Mouse (Mus musculus) retina, embryonic 14.5 days (tissue): ENCODE measurements around the gene Myl9.
A peak's percentile ranks its signal among the peaks of the same experiment; 100 is the strongest.

Experiments
- DNase-seq: peaks from one replicate; pipeline ENCODE4 v3.0.0-alpha.2; 2015; ENCODE audit warnings: low spot score

The Myl9 gene

GRCm38 (mm10) chr2:156764747-156765146, 10.5 kb upstream of the Myl9 start:
- DNase-seq, result no peak

GRCm38 (mm10) chr2:156765593-156765992, 9.6 kb upstream of the Myl9 start:
- no peak for DNase-seq

DNA sequence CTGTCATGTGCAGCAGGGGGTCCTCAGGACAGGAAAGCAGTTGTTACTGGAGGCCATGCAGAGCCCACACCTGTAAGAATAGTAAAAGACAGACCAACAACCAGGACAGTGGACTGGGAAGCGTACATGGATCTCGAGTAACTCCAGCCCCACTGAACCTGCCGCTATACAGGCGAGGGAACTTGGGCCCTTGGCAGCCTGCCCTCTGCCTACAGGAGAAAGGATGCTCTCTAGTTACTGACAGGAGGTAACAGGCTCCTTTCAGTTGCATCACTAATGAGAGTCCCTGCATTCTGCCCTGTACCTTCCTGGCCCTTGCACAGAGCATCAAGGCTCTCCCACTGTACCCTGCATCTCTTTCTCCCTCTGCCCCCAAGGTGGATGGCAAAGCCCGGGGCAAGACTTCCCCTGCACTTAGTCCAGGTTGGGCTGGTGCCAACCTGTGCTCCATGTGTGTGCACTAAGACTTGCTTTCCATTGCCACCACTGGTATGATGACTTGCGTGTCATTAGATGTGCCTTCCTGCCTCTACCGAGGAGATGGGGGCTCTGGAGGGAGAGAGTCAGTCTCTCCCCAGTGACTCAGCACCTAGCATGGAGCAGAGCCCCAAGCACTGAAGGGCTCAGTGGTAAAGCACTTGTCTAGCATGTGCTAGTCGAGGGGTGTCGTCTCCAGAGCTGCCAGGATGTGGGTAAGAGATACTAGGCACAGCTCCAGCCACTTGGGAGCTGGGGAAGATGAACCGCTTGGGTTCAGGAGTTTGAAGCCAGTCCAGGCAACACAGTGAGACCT, 8.8 kb upstream of the Myl9 start:
- DNase-seq, result no peak

- no peak for DNase-seq
Observed at GRCm38 (mm10) chr2:156767108-156767507, 8.1 kb upstream of the Myl9 start.

- no peak for DNase-seq
Observed at GRCm38 (mm10) chr2:156769274-156769673, 5.9 kb upstream of the Myl9 start.

- no peak for DNase-seq
Observed at GRCm38 (mm10) chr2:156773470-156773869, 1.8 kb upstream of the Myl9 start.

DNA sequence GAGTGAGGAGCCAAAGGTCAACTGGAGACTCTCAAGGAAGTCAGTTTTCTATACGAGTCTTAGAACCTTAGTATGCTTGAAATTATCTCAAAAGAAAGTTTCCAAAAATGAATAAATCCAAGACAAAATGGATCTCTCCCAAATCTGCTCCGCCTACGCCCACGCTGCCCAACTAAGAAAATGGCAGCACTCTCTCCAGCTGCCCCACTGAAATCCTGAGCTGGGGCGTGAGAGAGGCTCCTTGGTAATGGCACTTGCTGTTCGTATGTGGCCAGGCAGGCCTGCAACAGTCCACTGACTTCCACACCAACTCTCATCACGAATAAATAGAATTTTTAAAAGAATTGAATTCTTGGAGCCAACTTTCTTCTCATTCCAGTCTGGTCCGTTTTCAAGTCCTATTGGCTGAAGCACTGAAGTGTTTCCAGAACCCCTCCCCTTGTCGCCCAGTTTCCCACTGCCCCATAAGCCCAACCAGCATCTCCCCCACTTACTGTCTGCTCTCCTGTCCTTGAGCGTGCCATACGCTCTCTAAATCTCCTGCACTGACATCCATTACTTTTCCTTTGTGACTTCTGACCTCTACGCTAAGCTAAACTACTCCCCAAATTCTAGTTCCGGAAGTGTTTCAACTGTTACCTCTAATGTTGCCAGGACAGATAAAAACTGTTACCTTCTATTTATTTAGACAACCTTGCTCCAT, 1.0 kb upstream of the Myl9 start:
- DNase-seq, result no peak

GRCm38 (mm10) chr2:156775455-156776435, 525 bp downstream of the Myl9 start:
- DNase-seq, result peak; percentile 18

- DNase-seq, result no peak
Observed at GRCm38 (mm10) chr2:156776907-156777306, 1.7 kb downstream of the Myl9 start.

- DNase-seq, result no peak
Observed at GRCm38 (mm10) chr2:156777326-156778004, 2.2 kb downstream of the Myl9 start.

- DNase-seq, result no peak
Observed at GRCm38 (mm10) chr2:156778571-156778970, 3.4 kb downstream of the Myl9 start.

DNA sequence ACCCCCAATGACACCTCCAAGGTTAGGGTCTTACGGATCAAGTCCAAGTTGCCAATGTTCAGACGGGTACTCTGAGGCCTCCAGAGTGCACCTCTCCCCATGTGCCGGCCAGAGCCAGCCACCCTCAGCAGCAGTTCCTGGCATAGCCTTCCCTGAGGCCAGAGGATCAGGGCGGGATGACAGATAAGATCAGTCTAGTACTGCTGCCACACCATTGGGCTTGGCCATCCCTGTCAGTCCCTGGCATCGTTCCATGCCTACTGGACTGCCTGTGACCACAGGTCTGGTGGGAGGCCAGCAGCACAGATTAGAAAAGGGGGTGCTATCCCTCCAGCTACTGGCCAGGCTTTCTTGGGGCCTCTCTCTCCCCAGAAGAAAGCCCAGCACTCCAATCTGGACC, 3.8 kb downstream of the Myl9 start:
- no peak for DNase-seq

DNA sequence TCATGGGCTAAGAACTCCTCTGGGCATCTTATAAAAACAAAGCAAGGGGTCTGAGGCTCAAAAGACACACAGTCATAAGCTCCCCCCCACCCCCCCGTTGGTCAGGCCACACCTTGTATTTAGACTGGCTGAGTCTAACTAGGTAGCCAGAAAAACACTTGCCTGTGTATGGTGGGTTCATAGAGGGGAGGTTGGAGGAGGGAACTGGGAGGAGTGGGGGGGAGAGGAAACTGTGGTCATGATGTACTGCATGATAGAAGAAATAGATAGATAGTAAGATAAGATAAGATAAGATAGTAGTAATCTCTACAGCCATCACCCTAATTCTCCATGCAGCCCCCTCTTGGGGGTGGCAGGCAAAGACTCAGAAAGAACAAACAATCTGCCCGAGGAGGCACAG, 4.3 kb downstream of the Myl9 start:
- DNase-seq, result no peak

DNA sequence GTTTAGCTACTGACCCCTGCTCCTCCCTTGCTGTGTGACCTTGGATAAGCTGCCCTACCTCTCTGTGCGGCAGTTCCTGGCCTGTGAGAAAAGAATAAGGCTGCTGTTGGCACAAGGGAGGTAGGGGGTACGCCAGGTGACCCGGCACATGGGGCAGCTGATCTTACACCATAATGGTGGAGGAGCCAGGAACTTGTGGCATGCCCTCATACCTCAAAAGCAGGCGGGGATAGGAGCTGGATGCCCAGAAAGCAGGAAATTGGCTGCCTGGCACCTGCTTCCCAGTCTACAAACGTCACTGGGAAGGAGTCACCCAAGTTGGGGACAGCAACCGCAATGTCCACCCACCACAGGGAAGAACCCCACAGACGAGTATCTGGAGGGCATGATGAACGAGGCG, 4.9 kb downstream of the Myl9 start:
- no peak for DNase-seq

DNA sequence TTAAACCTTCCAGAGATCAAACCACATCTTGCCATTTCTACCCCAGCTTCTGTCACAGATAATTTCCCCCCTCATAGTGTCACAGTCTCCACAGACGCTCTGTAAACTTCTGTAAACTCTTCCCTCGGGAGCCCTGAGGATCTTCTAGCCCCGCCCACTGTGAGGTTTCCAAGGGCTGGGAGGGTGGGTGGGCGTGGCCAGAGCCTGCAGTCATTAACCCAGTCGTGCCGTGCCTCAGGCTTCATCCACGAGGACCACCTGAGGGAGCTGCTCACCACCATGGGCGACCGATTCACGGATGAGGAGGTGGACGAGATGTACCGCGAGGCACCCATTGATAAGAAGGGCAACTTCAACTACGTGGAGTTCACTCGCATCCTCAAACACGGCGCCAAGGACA, 5.5 kb downstream of the Myl9 start:
- peak; percentile 63 for DNase-seq

DNA sequence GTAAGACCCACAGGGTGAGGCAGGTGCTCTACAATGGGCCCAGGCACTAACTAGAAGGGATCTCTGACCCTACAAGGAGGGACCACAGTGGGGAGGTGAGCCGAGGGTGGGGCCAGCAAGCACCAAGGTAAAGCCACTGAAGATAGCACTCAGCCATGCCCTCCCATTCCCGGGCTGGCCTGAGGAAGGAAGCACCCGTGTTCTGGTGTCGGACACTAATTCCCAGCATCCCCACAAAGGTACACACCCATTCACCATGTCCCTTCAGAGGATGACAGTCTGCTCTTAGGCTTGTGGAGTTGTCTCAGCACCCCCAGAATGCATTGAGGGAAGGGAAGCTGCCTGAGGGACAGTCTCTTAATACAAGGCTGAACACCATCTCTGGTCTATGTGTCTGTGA, 6.1 kb downstream of the Myl9 start:
- no peak for DNase-seq

- DNase-seq, result no peak
Observed at GRCm38 (mm10) chr2:156781836-156782480, 6.7 kb downstream of the Myl9 start.

DNA sequence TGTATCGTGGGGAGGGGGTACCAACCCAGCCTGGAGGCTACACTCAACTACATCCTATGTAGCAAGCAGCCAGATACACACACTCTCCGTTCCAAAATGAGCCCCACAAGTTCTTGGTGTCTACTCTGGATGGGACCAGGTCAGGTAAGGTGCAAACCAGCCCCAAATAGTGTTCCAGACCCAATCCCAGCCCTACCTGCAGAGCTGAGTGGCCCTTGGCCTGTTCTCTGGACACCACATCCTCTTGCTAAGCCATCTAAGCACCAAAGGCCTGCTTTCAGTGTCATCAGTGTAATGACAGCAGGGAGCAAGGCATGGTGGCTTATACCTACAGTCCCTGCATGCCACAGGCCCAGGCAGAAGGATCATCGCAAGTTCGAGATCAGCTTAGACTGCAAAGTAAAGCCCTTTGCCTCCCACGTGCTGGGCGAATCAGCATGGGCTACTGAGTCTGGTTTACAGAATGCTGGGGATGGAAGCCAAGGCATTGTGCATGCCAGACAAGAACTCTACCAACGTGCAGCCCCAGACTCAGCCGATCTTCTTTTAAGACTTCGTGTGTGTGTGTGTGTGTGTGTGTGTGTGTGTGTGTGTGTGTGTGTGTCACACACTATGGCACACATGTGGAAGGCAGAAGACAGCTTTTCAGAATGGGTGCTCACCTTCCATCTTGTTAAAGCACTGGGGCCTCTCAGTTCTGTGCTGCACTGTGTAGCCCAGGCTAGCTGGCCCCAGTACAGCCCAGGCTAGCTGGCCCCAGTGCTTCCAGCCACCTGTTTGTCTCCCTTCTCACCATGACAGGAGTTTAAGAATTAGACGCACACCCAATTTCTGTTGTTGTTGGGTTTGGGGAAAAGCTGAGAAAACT, 7.5 kb downstream of the Myl9 start:
- no peak for DNase-seq

GRCm38 (mm10) chr2:156783349-156783728, 8.1 kb downstream of the Myl9 start:
- DNase-seq, result no peak

GRCm38 (mm10) chr2:156784016-156784585, 8.9 kb downstream of the Myl9 start:
- DNase-seq, result no peak
